Mouse (Mus musculus) thymus, postnatal 25 days (tissue): ENCODE data around the gene Capn13.
A peak's percentile ranks its signal among the peaks of the same experiment; 100 is the strongest.
"Not testable (repeated sequence)": the region's sequence is repeated elsewhere in the genome, so short reads cannot be mapped to it uniquely, and the experiment has no call there.

Experiments
- DNase-seq: peaks from one replicate; pipeline ENCODE4 v3.0.0; 2022

Capn13 gene

GRCm38 (mm10) chr17:73271797-73272600, 128.7 kb downstream of the Capn13 start:
- DNase-seq = no peak

DNA sequence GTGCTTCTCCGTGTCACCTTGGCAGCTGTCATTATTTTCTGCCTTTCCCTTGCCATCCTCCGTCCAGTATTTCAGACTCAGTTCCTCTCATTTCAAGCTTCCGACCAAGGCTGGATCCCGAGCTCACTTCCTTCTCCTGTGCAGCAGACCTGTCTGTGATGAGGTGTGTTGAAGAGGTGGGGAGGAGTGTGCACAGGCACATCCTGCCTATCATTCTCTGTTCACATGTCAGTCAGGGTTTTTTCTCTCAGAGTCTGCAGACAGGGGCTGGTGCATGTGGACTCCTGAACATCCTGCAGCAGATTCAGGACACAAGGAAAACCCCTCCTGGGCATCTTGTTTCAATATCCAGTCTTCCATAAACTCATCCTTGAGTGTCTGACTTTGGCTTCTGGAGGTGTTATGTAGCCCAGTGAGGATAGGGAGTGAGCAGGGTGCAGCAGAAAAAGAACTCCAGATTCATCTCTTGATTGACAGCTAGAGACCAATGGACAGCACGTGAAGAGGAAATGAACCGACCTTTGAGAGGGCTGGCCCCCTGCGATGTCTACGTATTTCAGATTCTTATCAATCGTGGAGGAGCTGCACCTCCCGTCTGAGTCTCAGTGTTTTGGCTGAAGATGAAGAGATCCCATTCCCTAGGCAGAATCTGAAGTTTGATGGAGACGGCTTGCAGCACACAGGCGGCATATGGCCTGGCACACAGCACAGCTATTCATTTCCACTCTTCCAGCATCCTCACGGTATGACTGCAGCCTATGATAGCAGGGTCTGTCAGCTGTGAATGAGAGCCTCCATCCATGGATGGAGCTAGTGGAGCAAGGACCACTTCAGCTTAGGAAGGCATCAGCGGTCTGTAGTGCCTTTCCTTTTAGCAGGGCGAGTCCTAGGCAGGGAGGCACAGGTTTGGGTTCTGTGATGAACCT, 129.5 kb downstream of the Capn13 start:
- DNase-seq = no peak

- peak; percentile 53 for DNase-seq
These were observed 137.6 kb downstream of the Capn13 start for GRCm38 (mm10) chr17:73263077-73263501.

GRCm38 (mm10) chr17:73262558-73262957, 138.1 kb downstream of the Capn13 start:
- no peak for DNase-seq

DNA sequence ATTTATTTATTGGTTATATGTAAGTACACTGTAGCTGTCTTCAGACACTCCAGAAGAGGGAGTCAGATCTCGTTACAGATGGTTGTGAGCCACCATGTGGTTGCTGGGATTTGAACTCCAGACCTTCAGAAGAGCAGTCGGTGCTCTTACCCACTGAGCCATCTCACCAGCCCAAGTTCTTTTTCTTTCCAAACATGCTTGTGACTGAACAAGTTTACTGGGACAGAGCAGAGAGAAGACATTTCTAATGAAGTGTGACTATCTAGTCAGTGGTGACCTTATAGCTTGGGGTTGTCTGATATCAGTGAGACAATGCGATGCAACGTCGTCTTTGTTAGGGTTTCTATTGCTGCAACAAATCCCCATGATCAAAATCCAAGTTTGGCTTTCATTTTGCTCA, 141.4 kb downstream of the Capn13 start:
- not testable (repeated sequence) for DNase-seq

GRCm38 (mm10) chr17:73258620-73259019, 142.0 kb downstream of the Capn13 start:
- DNase-seq = peak; percentile 62
